Mouse (Mus musculus) liver, embryonic 14.5 days (tissue): ENCODE measurements around the gene Elovl1.

Source experiments
- CTCF ChIP-seq: IDR thresholded peaks from 2 replicates; pipeline ENCODE4 v1.5.1; 2016; ENCODE audit warnings: antibody characterized with exemption, low read depth, control low read depth
- EP300 ChIP-seq: IDR thresholded peaks from 2 replicates; pipeline ENCODE4 v1.6.1; 2016; ENCODE audit warnings: antibody characterized with exemption, low read depth

DNA sequence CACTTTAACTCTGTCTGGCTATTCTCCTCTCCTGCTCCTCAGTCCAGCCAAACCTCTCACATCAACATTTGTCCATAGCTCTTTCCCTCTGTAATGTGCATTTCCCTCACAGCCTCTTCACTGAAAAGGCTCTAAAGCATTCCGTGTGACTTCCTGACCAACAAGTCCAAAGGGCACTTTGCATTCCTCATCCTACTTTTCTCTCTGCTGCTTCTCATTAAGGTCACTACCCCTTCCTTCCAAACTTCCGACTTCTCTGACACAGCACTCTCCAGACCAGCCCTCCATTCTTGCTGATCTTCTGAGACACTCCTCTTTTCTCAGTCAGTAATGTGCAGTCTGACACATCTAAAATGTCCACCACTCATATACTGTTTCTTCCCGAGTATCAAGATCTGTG is 31.5 kb upstream of the Elovl1 start:
- no peak for TF ChIP-seq CTCF
- TF ChIP-seq EP300, result no peak
